Mouse (Mus musculus): ENCODE data around the gene Arhgap45. TPM values are rescaled to one million over a fixed set of nuclear protein-coding genes. Genes with fewer than 3 reads are reported as not detected.

Gene Arhgap45
- polyA plus RNA-seq, 1 experiment from 2014 or later, result 11.2 TPM

DNA sequence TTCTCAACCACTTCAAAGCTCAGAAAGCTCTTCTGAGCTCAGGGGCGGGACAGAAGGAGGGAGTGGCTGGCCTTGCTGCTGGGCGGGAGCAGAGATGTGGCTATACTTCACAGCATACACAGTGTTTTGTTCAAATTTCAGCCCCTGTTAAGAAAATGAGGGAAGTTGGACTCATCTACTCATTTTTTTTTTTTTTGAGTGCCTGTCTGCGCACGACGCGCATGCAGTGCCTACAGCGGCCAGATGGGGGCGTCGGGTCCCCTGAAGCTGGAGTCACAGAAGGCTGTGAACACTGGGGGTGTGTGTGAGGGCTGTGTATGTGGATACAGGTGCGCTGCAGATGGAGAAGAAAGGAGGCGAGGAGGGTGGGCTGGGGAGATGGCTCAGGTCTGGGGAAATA is 29.5 kb upstream of the Arhgap45 start:
- Histone ChIP-seq H3K9ac (0 out of 2 replicates have a peak overlapping the region, but pooled peaks have one; percentile 65), H3K4me1 (ENCODE audit: insufficient read depth) (peaks cover 32% of the 10 kb centered on the region), H3K4me2 (peak overlapping the region; percentile 76), H3K9me3 (ENCODE audit: low read depth, low read length) (peaks cover 5% of the 10 kb centered on the region; the same call in 1 of the 2 replicates), H3K4me3 (ENCODE audit: low read depth, low read length) (peak overlapping the region; percentile 85), H3K27ac (ENCODE audit: low read depth) (peak overlapping the region; percentile 99), H3K36me3 (ENCODE audit: insufficient read depth) (peaks cover 17% of the 10 kb centered on the region), H3K27me3 (ENCODE audit: insufficient read depth, low read length) (no peaks in the 10 kb centered on the region)
- ATAC-seq (ENCODE audit: insufficient read depth), result no peak
- 4% methylated on average over 11 of the region's 11 CpGs for WGBS
- peak; percentile 91 for TF ChIP-seq CTCF (IDR thresholded peaks at IDR 0.05; ENCODE audit: low read depth)
- DNase-seq, result peak; percentile 94

DNA sequence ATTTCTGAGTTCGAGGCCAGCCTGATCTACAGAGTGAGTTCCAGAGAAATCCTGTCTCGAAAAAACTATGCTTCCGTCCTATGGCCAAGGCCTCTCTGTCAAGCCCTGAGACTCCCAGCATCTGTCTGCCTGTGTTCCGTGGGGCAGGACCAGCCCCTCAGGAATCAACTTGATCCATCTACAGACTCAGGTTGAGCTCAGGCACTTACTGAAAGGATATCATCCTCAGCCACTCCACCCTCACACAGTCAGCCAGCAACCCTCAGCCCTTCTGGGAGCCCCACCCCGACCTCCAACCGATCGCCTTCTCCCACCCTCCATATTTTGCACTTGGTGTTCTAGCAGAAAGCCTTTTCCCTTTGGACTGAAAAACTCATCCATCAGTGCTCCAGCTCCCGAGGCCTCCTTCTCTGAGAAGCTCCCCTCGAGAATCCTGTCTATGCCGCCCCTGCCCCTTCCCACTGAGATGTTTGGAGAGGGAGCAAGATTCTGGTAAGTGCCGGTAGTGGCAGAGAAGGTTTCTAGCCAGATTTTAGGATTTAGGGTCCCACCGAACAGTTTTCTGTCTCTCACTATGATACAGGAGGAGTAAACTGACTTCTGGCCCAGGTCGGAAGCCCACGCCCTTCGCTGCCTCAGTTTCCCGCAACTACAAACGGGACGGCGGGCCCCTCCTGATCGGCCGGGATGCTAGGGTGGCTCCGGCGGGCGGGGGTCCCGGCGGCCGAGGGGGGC is 28.5 kb upstream of the Arhgap45 start:
- Histone ChIP-seq H3K4me2 (peak overlapping the region; percentile 76), H3K9me3 (ENCODE audit: low read depth, low read length) (peaks cover 5% of the 10 kb centered on the region; the same call in 1 of the 2 replicates), H3K4me1 (ENCODE audit: insufficient read depth) (peaks cover 27% of the 10 kb centered on the region), H3K9ac (peak overlapping the region; percentile 81), H3K27me3 (ENCODE audit: insufficient read depth, low read length) (no peaks in the 10 kb centered on the region), H3K27ac (ENCODE audit: low read depth) (peak overlapping the region; percentile 99), H3K4me3 (ENCODE audit: low read depth, low read length) (peak overlapping the region; percentile 85), H3K36me3 (ENCODE audit: insufficient read depth) (peaks cover 23% of the 10 kb centered on the region)
- peak; percentile 29 for DNase-seq
- no peak for ATAC-seq (ENCODE audit: insufficient read depth)
- no peak for TF ChIP-seq CTCF (IDR thresholded peaks at IDR 0.05; ENCODE audit: low read depth)
- 7% methylated on average over 27 of the region's 27 CpGs for WGBS

DNA sequence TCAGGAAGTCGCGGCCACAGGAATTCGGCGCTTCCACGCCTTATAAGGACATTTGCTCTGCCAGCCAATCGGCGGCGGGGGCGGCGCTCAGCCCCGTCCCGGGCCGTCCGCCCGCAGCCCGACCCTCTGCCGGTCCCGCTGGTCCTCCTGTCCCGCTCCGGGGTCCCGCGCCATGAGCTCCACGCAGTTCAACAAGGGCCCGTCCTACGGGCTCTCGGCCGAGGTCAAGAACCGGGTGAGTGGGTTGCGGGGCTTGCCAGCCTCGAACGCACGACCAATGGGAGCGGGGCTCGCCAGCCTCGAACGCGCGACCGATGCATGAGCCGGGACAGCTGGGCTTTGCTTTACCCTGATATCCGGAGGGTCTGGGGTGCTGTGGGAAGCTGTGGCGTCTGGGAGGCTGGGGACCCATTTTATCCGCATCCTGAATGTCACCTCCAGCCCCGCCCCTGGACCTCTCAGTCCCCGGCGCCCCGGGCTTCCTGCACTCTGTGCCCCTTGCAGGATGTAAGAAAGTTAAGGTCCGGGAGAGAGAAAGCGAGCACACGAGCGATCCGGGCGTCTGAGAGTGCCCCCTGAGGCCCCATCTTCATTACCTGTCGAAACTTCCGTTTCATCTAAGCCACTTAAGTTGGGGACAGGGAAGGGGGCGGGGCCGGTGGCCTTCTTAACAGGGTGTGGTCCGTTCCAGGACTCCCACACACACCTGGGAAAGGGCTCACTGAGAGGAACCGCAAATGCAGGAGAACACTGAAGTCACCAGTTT is 27.8 kb upstream of the Arhgap45 start, which contains the start of gene Cnn2:
Gene Cnn2 (plus strand): TSS at position 79 of the 766 bp plus-strand sequence.
- Histone ChIP-seq H3K9ac (peak within 1 kb of the TSS; percentile 81), H3K4me3 (ENCODE audit: low read depth, low read length) (peak within 1 kb of the TSS; percentile 85), H3K4me2 (peak within 1 kb of the TSS; percentile 76), H3K27ac (ENCODE audit: low read depth) (peak within 1 kb of the TSS; percentile 99), H3K4me1 (ENCODE audit: insufficient read depth) (peaks cover 25% of the 10 kb centered on the region), H3K36me3 (ENCODE audit: insufficient read depth) (peaks cover 31% of the 10 kb centered on the region), H3K9me3 (ENCODE audit: low read depth, low read length) (peaks cover 5% of the 10 kb centered on the region; the same call in 1 of the 2 replicates), H3K27me3 (ENCODE audit: insufficient read depth, low read length) (no peaks in the 10 kb centered on the region)
- ATAC-seq (ENCODE audit: insufficient read depth) (peak; percentile 16), DNase-seq (peak; percentile 90)
- WGBS, result 0% methylated on average over 59 of the region's 59 CpGs
- TF ChIP-seq CTCF (IDR thresholded peaks at IDR 0.05; ENCODE audit: low read depth), result no peak

DNA sequence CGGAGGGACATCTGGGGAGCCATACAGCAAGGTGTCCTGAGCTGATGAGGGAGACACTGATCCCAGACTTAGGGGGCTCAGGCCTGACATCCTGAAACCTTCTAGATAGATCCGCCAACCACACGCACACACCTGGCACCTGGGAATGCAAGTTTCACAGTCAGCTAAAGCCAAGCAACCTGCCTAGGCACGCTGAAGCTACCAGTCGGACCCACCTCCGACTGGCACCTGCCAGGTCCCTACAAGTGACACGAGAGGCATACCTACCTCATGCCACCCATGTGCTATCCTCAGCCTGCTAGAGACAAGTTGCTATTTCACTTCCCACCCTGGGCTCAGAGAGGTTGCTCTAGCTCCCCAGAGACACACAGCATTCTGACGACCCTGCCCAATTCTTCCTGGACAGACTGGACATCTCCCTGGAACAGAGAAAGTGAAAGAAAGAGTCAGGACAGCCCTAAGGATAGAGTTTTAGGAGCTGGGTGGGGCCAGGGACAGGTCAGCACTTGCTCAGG is 27.1 kb upstream of the Arhgap45 start:
- Histone ChIP-seq H3K27ac (ENCODE audit: low read depth) (peak overlapping the region; percentile 99), H3K4me2 (peak overlapping the region; percentile 76), H3K4me1 (ENCODE audit: insufficient read depth) (peaks cover 25% of the 10 kb centered on the region), H3K27me3 (ENCODE audit: insufficient read depth, low read length) (no peaks in the 10 kb centered on the region), H3K9ac (peak overlapping the region; percentile 81), H3K9me3 (ENCODE audit: low read depth, low read length) (peaks cover 5% of the 10 kb centered on the region; the same call in 1 of the 2 replicates), H3K4me3 (ENCODE audit: low read depth, low read length) (peak overlapping the region; percentile 85), H3K36me3 (ENCODE audit: insufficient read depth) (peaks cover 37% of the 10 kb centered on the region)
- DNase-seq (no peak), ATAC-seq (ENCODE audit: insufficient read depth) (no peak)
- WGBS, result 29% methylated on average over 8 of the region's 8 CpGs
- TF ChIP-seq CTCF (IDR thresholded peaks at IDR 0.05; ENCODE audit: low read depth), result no peak

DNA sequence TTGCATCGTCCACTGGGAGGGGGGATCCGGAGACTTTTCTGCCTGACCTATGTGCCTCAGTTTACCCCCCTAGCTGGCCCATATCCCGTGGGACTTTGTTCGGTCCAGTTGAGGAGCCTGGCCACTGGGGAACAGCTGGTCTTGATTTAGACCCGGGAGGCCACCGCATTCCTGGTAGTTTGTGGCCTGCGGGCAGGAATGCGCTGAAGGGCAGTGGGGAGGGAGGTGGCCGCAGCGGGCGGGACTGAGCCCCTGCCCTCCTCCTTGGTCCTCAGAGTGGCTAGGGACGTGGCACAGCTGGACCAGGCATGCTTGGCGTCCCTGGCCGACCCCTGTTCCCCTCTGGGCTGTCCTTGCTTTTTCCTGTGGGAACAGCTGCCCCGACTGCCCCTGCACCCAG is 26.6 kb upstream of the Arhgap45 start:
- Histone ChIP-seq H3K4me3 (ENCODE audit: low read depth, low read length) (peak overlapping the region; percentile 85), H3K9ac (peak overlapping the region; percentile 81), H3K9me3 (ENCODE audit: low read depth, low read length) (peaks cover 5% of the 10 kb centered on the region; the same call in 1 of the 2 replicates), H3K36me3 (ENCODE audit: insufficient read depth) (peaks cover 43% of the 10 kb centered on the region), H3K4me1 (ENCODE audit: insufficient read depth) (peaks cover 25% of the 10 kb centered on the region), H3K27ac (ENCODE audit: low read depth) (peak overlapping the region; percentile 99; the same call in 1 of the 2 replicates), H3K27me3 (ENCODE audit: insufficient read depth, low read length) (no peaks in the 10 kb centered on the region), H3K4me2 (peak overlapping the region; percentile 76)
- WGBS, result 8% methylated on average over 15 of the region's 15 CpGs
- peak; percentile 35; the same call in 1 of the 2 replicates for ATAC-seq (ENCODE audit: insufficient read depth)
- no peak for TF ChIP-seq CTCF (IDR thresholded peaks at IDR 0.05; ENCODE audit: low read depth)
- peak; percentile 83 for DNase-seq

DNA sequence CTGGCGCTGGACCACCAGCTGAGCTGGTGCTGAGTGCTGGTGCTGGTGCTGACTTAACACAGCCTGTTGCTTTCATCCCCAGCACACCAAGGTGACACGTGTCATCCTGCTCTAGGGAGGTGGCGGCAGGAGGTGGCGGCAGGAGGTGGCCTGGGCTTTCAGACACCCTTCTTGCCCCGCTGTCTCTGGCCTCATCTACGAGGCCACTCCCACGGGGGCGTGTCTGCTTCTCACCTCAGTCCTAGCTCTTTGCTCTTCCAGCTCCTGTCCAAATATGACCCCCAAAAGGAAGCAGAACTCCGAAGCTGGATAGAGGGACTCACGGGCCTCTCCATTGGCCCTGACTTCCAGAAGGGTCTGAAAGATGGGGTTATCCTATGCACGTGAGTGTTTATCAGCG is 25.4 kb upstream of the Arhgap45 start:
- Histone ChIP-seq H3K4me2 (peak overlapping the region; percentile 76), H3K36me3 (ENCODE audit: insufficient read depth) (peaks cover 50% of the 10 kb centered on the region), H3K27ac (ENCODE audit: low read depth) (no peak overlapping the region), H3K27me3 (ENCODE audit: insufficient read depth, low read length) (no peaks in the 10 kb centered on the region), H3K9ac (no peak overlapping the region), H3K9me3 (ENCODE audit: low read depth, low read length) (peaks cover 5% of the 10 kb centered on the region; the same call in 1 of the 2 replicates), H3K4me3 (ENCODE audit: low read depth, low read length) (peak overlapping the region; percentile 85), H3K4me1 (ENCODE audit: insufficient read depth) (peaks cover 20% of the 10 kb centered on the region)
- 73% methylated on average over 12 of the region's 12 CpGs for WGBS
- ATAC-seq (ENCODE audit: insufficient read depth) (no peak), DNase-seq (no peak)
- TF ChIP-seq CTCF (IDR thresholded peaks at IDR 0.05; ENCODE audit: low read depth), result no peak
